Mouse (Mus musculus): ENCODE measurements at regions not wholly inside any gene's neighbourhood (a gene's known extent, or its start where the extent isn't known, plus 50 kb on each side); places are given as distances from the start of the nearest gene placed in this dataset.
A peak's percentile ranks its signal among the peaks of the same experiment; 100 is the strongest.

DNA sequence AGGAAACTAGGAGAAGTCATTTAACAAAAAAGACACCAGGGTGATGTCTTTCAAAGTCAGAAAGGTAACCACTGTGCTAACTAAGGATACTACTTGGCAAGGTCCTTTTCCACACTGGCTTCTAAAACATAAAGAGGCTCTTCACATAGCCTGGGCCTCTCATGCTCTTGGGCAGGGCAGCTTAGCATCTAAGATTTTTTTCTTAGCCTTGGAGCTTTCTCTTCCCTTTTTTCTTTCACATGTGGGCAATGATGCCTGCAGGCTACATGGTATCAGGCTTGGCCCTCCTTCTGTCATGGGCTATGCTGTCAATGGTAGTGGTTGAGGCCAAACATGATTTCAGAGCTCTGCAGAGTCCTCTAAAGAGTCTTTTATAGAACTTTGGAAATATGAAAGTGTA lies 60.6 kb downstream of the Serpinb6d start:
- H3K4me3 ChIP-seq (replicated peaks) = no peak overlapping the region
- no peaks in the 10 kb centered on the region for H3K4me1 ChIP-seq
- H3K27ac ChIP-seq = no peak overlapping the region
- no peaks in the 10 kb centered on the region for H3K36me3 ChIP-seq
- H3K27me3 ChIP-seq = no peaks in the 10 kb centered on the region
- H3K4me2 ChIP-seq = no peak overlapping the region
- H3K9me3 ChIP-seq (replicated peaks) = no peaks in the 10 kb centered on the region
- no peak for ATAC-seq (replicated peaks; ENCODE audit: low FRiP score)
- no peak overlapping the region for H3K9ac ChIP-seq

DNA sequence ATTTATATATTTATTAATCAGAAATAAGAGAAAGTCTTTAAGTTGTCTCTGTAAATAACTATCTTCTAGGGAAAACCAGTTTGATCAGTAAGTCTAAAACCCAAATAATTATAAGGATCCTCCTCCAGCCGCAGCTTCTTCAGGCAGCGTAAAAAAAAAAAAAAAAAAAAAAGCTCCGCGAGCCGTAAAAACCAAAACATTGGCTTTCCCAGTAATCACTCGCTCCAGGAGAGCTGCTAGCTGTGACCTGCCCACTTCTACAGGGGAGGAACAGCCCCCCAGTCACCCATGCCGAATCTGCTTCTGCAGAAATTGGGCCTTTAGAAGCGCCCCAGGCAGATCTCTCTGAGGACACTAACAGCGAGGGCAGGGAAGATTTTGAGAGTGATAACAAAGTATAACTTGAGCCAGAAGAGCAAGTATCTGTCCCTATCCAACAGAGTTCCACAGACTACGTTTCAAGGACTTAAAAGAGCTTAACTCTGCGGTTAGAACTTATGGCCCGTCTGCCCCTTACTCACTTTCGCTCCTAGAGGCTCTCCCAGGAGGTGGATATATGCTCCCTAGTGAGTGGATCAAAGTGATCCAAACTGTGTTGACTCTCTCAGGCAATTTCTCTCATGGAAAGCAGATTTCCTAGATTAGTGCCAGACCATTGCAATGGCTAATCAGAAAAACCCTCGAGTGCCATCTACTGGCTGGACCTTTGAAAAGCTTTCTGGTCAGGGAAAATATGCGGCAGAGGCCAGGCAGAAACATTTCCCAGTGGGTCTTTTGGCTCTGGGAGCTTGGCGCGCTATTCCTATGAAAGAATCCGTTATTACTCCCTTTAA lies 80.7 kb downstream of the Serpinb6e start:
- Histone ChIP-seq H3K9ac (no peak overlapping the region), H3K4me2 (peak overlapping the region; percentile 54), H3K4me1 (no peaks in the 10 kb centered on the region), H3K36me3 (no peaks in the 10 kb centered on the region), H3K4me3 (replicated peaks) (peak overlapping the region; percentile 34), H3K9me3 (replicated peaks) (no peaks in the 10 kb centered on the region), H3K27me3 (no peaks in the 10 kb centered on the region), H3K27ac (no peak overlapping the region)
- peak; percentile 79 for ATAC-seq (replicated peaks; ENCODE audit: low FRiP score)
- WGBS = 39% methylated on average over 18 of the region's 18 CpGs

DNA sequence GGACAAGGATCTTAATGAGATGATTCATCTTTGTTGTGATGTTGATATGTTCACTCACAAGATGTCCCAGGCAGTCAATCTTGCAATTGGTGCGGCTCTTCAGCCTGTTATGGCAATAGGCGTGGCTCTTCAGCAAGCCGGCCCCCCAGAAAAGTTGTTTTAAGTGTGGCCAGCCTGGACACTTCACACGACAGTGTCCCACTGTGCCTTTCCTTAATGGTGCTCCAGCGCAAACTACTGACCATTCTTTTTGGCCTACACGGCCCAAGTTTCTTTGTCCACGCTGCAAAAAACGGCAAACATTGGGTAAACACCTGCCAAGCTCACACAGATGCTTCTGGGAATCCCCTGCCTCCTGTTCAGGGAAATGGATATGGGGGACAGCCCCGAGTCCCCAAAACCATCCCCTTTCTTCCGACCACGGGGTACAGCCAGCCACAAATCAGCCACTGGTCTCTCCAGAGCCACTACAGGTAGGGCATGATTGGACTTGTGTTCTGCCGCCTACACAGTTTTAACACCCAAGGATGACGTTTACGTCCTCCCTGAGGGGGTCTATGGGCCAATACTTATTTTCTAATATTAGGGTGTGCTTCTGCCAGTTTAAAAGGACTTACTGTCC lies 79.8 kb downstream of the Serpinb6e start:
- Histone ChIP-seq H3K4me2 (no peak overlapping the region), H3K36me3 (no peaks in the 10 kb centered on the region), H3K27me3 (no peaks in the 10 kb centered on the region), H3K4me1 (no peaks in the 10 kb centered on the region), H3K9me3 (replicated peaks) (no peaks in the 10 kb centered on the region), H3K27ac (no peak overlapping the region), H3K9ac (no peak overlapping the region), H3K4me3 (replicated peaks) (no peak overlapping the region)
- no peak for ATAC-seq (replicated peaks; ENCODE audit: low FRiP score)
- 83% methylated on average over 14 of the region's 14 CpGs for WGBS

All from kidney, embryonic 15.5 days (tissue).